ENCODE assay signal across 8 mouse cellular contexts in genomic region chr2:27969158-27969557, GRCm38 (mm10).
DNase-seq lines count a peak whose midpoint lies in the region; ATAC-seq and TF ChIP-seq lines count a peak whose summit lies in the region.

No protein-coding gene starts in this region.

- peak; percentile 68 for ATAC-seq in granulocyte monocyte progenitor cell, adult 5-6 weeks (replicated peaks; ENCODE audit: poor library complexity, severe bottlenecking)

- H3K27me3 ChIP-seq in testis, adult 2 months (ENCODE audit: control insufficient read depth, insufficient read depth, low read length): no peaks in the 10 kb centered on the region

- H3K4me3 ChIP-seq in gastrocnemius, adult 2 months: no peak overlapping the region
- H3K4me3 ChIP-seq in testis, adult 2 months (ENCODE audit: control insufficient read depth, low read depth, low read length): no peak overlapping the region
- H3K4me3 ChIP-seq in lung, adult 2 months (replicated peaks; ENCODE audit: extremely low read depth, low read depth, low read length): no peak overlapping the region

- DNase-seq in gastrocnemius, adult 2 months: peak; percentile 49
- no peak for DNase-seq in gastrocnemius, postnatal 25 days
- DNase-seq in testis, postnatal 14 days (ENCODE audit: low spot score): no peak
- peak; percentile 59 for DNase-seq in cerebellum, adult 9-10 months
- peak; percentile 50 for DNase-seq in lung, adult 2 months
- no peak for DNase-seq in B cell, adult 2 months

- no peak for TF ChIP-seq POLR2A in testis, adult 2 months (IDR thresholded peaks at IDR 0.05; ENCODE audit: control insufficient read depth, low read depth, low read length)
- TF ChIP-seq POLR2A in lung, adult 2 months (IDR thresholded peaks at IDR 0.05; ENCODE audit: borderline replicate concordance, extremely low read depth, low read depth, low read length): no peak

- no peak overlapping the region for H3K27ac ChIP-seq in gastrocnemius, adult 2 months
- H3K27ac ChIP-seq in testis, adult 2 months (ENCODE audit: control insufficient read depth, insufficient read depth, low read depth, low read length): no peak overlapping the region

- intact Hi-C loops in gastrocnemius, adult 2 months (cut with DNase I): loop anchor here (1.0 kb wide), 1 partner anchor 198 kb away; no protein-coding TSS in a partner anchor

- peak; percentile 82 for TF ChIP-seq CTCF in gastrocnemius, adult 2 months (IDR thresholded peaks at IDR 0.05)
- TF ChIP-seq CTCF in testis, adult 2 months (IDR thresholded peaks at IDR 0.05; ENCODE audit: control insufficient read depth, insufficient read depth, insufficient replicate concordance, low read depth, low read length): peak; percentile 57; the same call in 1 of the 2 replicates
- peak; percentile 83 for TF ChIP-seq CTCF in lung, adult 2 months (IDR thresholded peaks at IDR 0.05; ENCODE audit: insufficient read depth, low read length)

- no peaks in the 10 kb centered on the region for H3K4me1 ChIP-seq in testis, adult 2 months (ENCODE audit: control insufficient read depth, insufficient read depth, low read length)
- H3K4me1 ChIP-seq in lung, adult 2 months (ENCODE audit: control insufficient read depth, insufficient read depth, low read length): no peaks in the 10 kb centered on the region

- no peaks in the 10 kb centered on the region for H3K36me3 ChIP-seq in testis, adult 2 months (ENCODE audit: control insufficient read depth, insufficient read depth, low read length)

- WGBS in lung, adult 2 months: 25% methylated on average over 6 of the region's 6 CpGs

Comparison
In these comparisons a context has a peak if more than half of its experiments do, and no peak if none do; other contexts are left out.
1. DNase-seq: peak in gastrocnemius, adult 2 months (single experiment), cerebellum, adult 9-10 months (single experiment) and lung, adult 2 months (single experiment); none in gastrocnemius, postnatal 25 days (single experiment), testis, postnatal 14 days (single experiment) and B cell, adult 2 months (0 of 2).
2. Peak in every context shown above with its lines, with median percentiles within 50 percentile points of each other: CTCF ChIP-seq.